Mouse (Mus musculus) myocyte (in vitro differentiated cells): ENCODE results near the gene Tsga13. TPM values are rescaled to one million over a fixed set of nuclear protein-coding genes. Genes with fewer than 3 reads are reported as not detected.

Experiments used
- H3K27me3 ChIP-seq: one replicate; pipeline ENCODE4 v1.6.1; 2011; ENCODE audit not compliant: control insufficient read depth, insufficient read depth, insufficient read length
- H3K36me3 ChIP-seq: one replicate; pipeline ENCODE4 v1.6.1; 2011; ENCODE audit not compliant: control insufficient read depth, insufficient read depth
- H3K4me2 ChIP-seq: one replicate; pipeline ENCODE4 v1.6.1; 2011; ENCODE audit warnings: low read depth, control low read depth
- H3K4me3 ChIP-seq: one replicate; pipeline ENCODE4 v1.5.1; 2011; ENCODE audit warnings: mild to moderate bottlenecking, control low read depth, moderate library complexity
- H3K79me2 ChIP-seq: one replicate; pipeline ENCODE4 v1.6.1; 2011; ENCODE audit not compliant: control insufficient read depth, insufficient read depth
- H3ac ChIP-seq: one replicate; pipeline ENCODE4 v1.6.1; 2011; ENCODE audit not compliant: control insufficient read depth, insufficient read length
- CEBPB ChIP-seq: IDR thresholded peaks from 2 replicates; pipeline ENCODE4 v1.6.1; 2011; ENCODE audit warnings: mild to moderate bottlenecking, moderate library complexity; ENCODE audit not compliant: poor library complexity, insufficient read depth, severe bottlenecking
- E2F4 ChIP-seq: IDR thresholded peaks from one replicate; pipeline ENCODE4 v1.6.1; 2011; ENCODE audit warnings: mild to moderate bottlenecking, control low read depth, moderate library complexity; ENCODE audit not compliant: insufficient read depth
- MAX ChIP-seq: IDR thresholded peaks from one replicate; pipeline ENCODE4 v1.6.1; 2011; ENCODE audit warnings: low read depth, mild to moderate bottlenecking, control low read depth
- MYOD1 ChIP-seq, 3 experiments: IDR thresholded peaks; one replicate each; pipeline ENCODE4 v1.6.1; 2011; ENCODE audit warnings: control low read depth in 2 of 3, low read depth in 2 of 3, mild to moderate bottlenecking in 2 of 3, moderate library complexity in 1 of 3; ENCODE audit not compliant: insufficient read length in 2 of 3, control insufficient read depth in 1 of 3
- MYOG ChIP-seq, 3 experiments: IDR thresholded peaks; one replicate each; pipeline ENCODE4 v1.6.1; 2011; ENCODE audit warnings: control low read depth in 2 of 3, low read depth in 2 of 3, mild to moderate bottlenecking in 2 of 3; ENCODE audit not compliant: insufficient read length in 2 of 3, control insufficient read depth in 1 of 3, insufficient read depth in 1 of 3
- POLR2A ChIP-seq: IDR thresholded peaks from one replicate; pipeline ENCODE4 v1.6.1; 2011; ENCODE audit warnings: low read depth, mild to moderate bottlenecking, control low read depth, moderate library complexity; ENCODE audit not compliant: insufficient read length
- POLR2AphosphoS2 ChIP-seq: IDR thresholded peaks from one replicate; pipeline ENCODE4 v1.6.1; 2011; ENCODE audit warnings: low read depth, control low read depth; ENCODE audit not compliant: insufficient read length
- REST ChIP-seq: IDR thresholded peaks from one replicate; pipeline ENCODE4 v1.6.1; 2011; ENCODE audit warnings: mild to moderate bottlenecking, control low read depth, moderate library complexity; ENCODE audit not compliant: insufficient read depth, insufficient read length
- SRF ChIP-seq: IDR thresholded peaks from one replicate; pipeline ENCODE4 v1.6.1; 2011; ENCODE audit warnings: low read depth; ENCODE audit not compliant: control insufficient read depth, insufficient read length
- TCF12 ChIP-seq: IDR thresholded peaks from one replicate; pipeline ENCODE4 v1.6.1; 2011; ENCODE audit warnings: mild to moderate bottlenecking, control low read depth; ENCODE audit not compliant: poor library complexity, insufficient read depth, severe bottlenecking
- TCF3 ChIP-seq: IDR thresholded peaks from one replicate; pipeline ENCODE4 v1.6.1; 2011; ENCODE audit warnings: low read depth, control low read depth; ENCODE audit not compliant: insufficient read length
- USF1 ChIP-seq: IDR thresholded peaks from one replicate; pipeline ENCODE4 v1.6.1; 2011; ENCODE audit warnings: low read depth, mild to moderate bottlenecking, control low read depth, moderate library complexity
- polyA plus RNA-seq: library from polyadenylated mRNA; unstranded; fragments of >200 nt; fragmentation: generic; extraction: Trizol; gene quantifications from one replicate; pipeline ENCODE4 v1.2.1, GENCODE M21; 2012; ENCODE audit warnings: missing spikeins

Tsga13 gene
- polyA plus RNA-seq, 1 experiment = not detected

DNA sequence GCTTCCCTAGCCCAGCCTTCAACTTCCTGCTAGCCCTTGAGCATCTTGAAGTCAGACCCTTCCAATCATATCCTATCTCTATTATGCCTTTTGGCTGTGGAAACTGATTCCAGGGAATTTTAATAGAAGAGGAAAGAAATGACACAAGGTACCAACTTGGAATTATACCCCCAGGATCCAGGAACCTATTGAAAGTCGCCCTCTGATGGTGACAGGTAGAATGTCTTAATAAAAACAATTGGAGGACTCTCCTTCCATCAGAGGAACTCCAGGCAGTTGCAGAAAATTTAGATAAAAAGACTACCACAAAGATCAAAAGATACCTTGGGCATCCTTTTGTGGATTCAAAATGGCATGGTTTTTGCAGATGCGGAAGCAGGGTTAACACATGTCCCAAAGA lies 7.4 kb upstream of the Tsga13 start:
- Histone ChIP-seq H3K4me3 (no peak overlapping the region), H3ac (no peak overlapping the region), H3K4me2 (no peak overlapping the region), H3K36me3 (no peaks in the 10 kb centered on the region), H3K27me3 (no peaks in the 10 kb centered on the region), H3K79me2 (no peaks in the 10 kb centered on the region)
- TF ChIP-seq MYOG (IDR thresholded peaks at IDR 0.05; ENCODE audit: control insufficient read depth in 1 of 3, insufficient read depth in 1 of 3, insufficient read length in 2 of 3, low read depth in 2 of 3) (no peak), USF1 (no peak), TCF12 (no peak), MYOD1 (IDR thresholded peaks at IDR 0.05; ENCODE audit: control insufficient read depth in 1 of 3, insufficient read length in 2 of 3, low read depth in 2 of 3) (no peak), E2F4 (no peak), CEBPB (no peak), SRF (no peak), POLR2AphosphoS2 (no peak), REST (no peak), MAX (no peak), TCF3 (no peak)

DNA sequence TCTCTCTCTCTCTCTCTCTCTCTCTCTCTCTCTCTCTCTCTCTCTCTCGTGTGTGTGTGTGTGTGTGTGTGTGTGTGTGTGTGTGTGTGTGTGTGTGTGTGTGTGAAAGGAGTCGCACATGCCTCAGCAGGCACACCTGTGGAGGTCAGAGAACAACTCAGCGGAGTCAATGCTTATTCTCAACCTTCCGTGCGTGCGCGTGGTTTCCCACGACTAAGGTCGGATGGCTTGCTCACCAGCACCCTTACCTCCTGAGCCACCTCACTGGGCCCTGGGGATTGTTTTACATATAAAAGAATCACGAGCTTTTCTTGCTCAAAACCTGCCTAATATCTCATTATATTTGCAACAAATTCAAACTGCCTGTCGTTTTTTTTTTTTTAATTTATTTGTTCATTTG lies 6.5 kb upstream of the Tsga13 start:
- Histone ChIP-seq H3K4me2 (no peak overlapping the region), H3K4me3 (no peak overlapping the region), H3K27me3 (no peaks in the 10 kb centered on the region), H3ac (no peak overlapping the region), H3K79me2 (no peaks in the 10 kb centered on the region), H3K36me3 (no peaks in the 10 kb centered on the region)
- TF ChIP-seq TCF3 = no peak
- no peak for TF ChIP-seq USF1
- TF ChIP-seq MAX = no peak
- TF ChIP-seq POLR2A = no peak
- no peak for TF ChIP-seq POLR2AphosphoS2
- no peak for TF ChIP-seq E2F4
- no peak for TF ChIP-seq SRF
- no peak for TF ChIP-seq CEBPB
- no peak for TF ChIP-seq TCF12
- no peak for TF ChIP-seq MYOG (IDR thresholded peaks at IDR 0.05; ENCODE audit: control insufficient read depth in 1 of 3, insufficient read depth in 1 of 3, insufficient read length in 2 of 3, low read depth in 2 of 3)
- no peak for TF ChIP-seq MYOD1 (IDR thresholded peaks at IDR 0.05; ENCODE audit: control insufficient read depth in 1 of 3, insufficient read length in 2 of 3, low read depth in 2 of 3)
- no peak for TF ChIP-seq REST

DNA sequence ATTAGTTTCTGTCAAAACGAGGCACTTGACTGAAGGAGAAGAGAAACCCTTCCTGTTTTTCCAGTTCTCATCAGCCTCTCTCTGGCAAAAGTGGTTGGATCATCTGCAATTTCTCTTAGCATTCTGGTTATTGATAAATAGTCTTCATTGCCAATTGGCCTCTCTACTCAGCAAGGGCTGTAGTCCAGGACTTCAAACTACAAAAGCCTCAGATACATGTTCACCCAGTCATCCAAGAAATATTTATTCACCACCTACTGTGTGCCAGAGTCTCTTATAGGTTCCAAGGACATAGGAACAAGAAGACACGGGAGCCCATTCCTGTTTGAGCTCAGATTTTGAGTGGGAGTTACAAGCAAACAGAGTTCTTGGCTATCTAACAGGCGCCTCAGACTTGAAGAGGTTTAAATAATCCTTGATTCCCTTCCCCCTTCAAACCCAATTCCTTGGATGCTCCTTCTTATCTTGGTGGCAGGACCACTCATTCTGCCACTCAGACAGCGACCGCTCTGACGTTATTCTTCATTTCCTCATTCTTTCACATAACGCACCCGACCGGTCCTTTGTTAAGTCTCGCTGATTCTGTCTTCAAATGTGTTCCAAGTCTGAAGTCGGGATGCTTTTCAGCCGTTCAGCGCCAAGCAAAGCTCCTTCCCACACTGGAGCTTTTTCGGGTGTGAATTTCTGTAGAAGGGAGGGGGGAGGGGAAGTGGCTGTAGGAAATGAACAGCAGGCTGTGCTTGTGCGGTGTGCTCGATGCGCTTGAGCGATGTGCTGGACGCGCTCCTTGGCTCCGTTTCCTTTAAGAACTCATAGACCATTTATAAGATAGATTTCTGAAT lies 5.7 kb upstream of the Tsga13 start:
- Histone ChIP-seq H3ac (no peak overlapping the region), H3K4me3 (no peak overlapping the region)

DNA sequence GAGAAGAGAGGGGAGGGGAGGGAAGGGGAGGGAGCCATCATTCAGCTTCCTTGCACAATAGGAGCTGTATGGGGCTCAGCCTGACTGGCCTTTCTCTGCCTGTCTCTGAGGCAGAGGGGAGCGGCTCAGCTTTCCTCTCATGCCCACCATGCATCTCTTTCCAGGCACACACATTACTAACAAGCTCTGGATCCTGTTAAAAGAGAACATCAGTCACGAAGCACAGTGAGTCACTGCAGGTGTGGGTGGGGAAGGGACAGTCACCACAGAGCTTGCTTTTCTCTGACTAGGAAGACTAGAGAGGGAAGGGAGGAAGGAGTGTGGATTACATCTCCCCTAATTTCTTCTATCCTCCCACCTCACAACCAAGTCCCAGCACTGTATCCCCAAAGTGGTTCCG lies 7.4 kb downstream of the Tsga13 start:
- no peak overlapping the region for H3K4me3 ChIP-seq
- H3K4me2 ChIP-seq = no peak overlapping the region
- H3K27me3 ChIP-seq = no peaks in the 10 kb centered on the region
- TF ChIP-seq MYOD1 (IDR thresholded peaks at IDR 0.05; ENCODE audit: control insufficient read depth in 1 of 3, insufficient read length in 2 of 3, low read depth in 2 of 3) (no peak), POLR2A (no peak), SRF (no peak)
- H3K36me3 ChIP-seq = no peaks in the 10 kb centered on the region
- no peaks in the 10 kb centered on the region for H3K79me2 ChIP-seq
- H3ac ChIP-seq = no peak overlapping the region

More for the DNA sequence above, 5.7 kb upstream of the Tsga13 start:
- no peak overlapping the region for H3K4me2 ChIP-seq
- TF ChIP-seq POLR2A (no peak), POLR2AphosphoS2 (no peak), MAX (no peak), REST (no peak), SRF (no peak), USF1 (no peak), MYOD1 (IDR thresholded peaks at IDR 0.05; ENCODE audit: control insufficient read depth in 1 of 3, insufficient read length in 2 of 3, low read depth in 2 of 3) (no peak), TCF3 (no peak), CEBPB (no peak), E2F4 (no peak), MYOG (IDR thresholded peaks at IDR 0.05; ENCODE audit: control insufficient read depth in 1 of 3, insufficient read depth in 1 of 3, insufficient read length in 2 of 3, low read depth in 2 of 3) (no peak)
- no peaks in the 10 kb centered on the region for H3K79me2 ChIP-seq
- H3K27me3 ChIP-seq = no peaks in the 10 kb centered on the region
- H3K36me3 ChIP-seq = no peaks in the 10 kb centered on the region
